Mouse (Mus musculus): ENCODE data around the gene Dock9. TPM values are rescaled to one million over a fixed set of nuclear protein-coding genes. Genes with fewer than 3 reads are reported as not detected.

Dock9 gene
- polyA plus RNA-seq, 1 experiment, result 2.8 TPM

GRCm38 (mm10) chr14:121657633-121658032, 140.0 kb downstream of the Dock9 start:
- Histone ChIP-seq H3K36me3 (ENCODE audit: control insufficient read depth, insufficient read depth) (no peaks in the 10 kb centered on the region), H3K4me2 (ENCODE audit: low read depth) (no peak overlapping the region), H3ac (ENCODE audit: control insufficient read depth, insufficient read length) (no peak overlapping the region), H3K27me3 (ENCODE audit: control insufficient read depth, insufficient read depth, insufficient read length) (no peaks in the 10 kb centered on the region), H3K4me3 (no peak overlapping the region), H3K79me2 (ENCODE audit: control insufficient read depth, insufficient read depth) (no peaks in the 10 kb centered on the region)
- TF ChIP-seq MYOD1 (IDR thresholded peaks at IDR 0.05; ENCODE audit: control insufficient read depth in 1 of 3, insufficient read length in 2 of 3, low read depth in 2 of 3) (no peak), CEBPB (IDR thresholded peaks at IDR 0.05; ENCODE audit: insufficient read depth, poor library complexity, severe bottlenecking) (no peak), USF1 (IDR thresholded peaks at IDR 0.05; ENCODE audit: low read depth) (no peak), POLR2A (IDR thresholded peaks at IDR 0.05; ENCODE audit: insufficient read length, low read depth) (no peak), REST (IDR thresholded peaks at IDR 0.05; ENCODE audit: insufficient read depth, insufficient read length) (no peak), E2F4 (IDR thresholded peaks at IDR 0.05; ENCODE audit: insufficient read depth) (no peak), TCF12 (IDR thresholded peaks at IDR 0.05; ENCODE audit: insufficient read depth, poor library complexity, severe bottlenecking) (no peak), MAX (IDR thresholded peaks at IDR 0.05; ENCODE audit: low read depth) (no peak), MYOG (IDR thresholded peaks at IDR 0.05; ENCODE audit: control insufficient read depth in 1 of 3, insufficient read depth in 1 of 3, insufficient read length in 2 of 3, low read depth in 2 of 3) (no peak), TCF3 (IDR thresholded peaks at IDR 0.05; ENCODE audit: insufficient read length, low read depth) (no peak), POLR2AphosphoS2 (IDR thresholded peaks at IDR 0.05; ENCODE audit: insufficient read length, low read depth) (no peak), SRF (IDR thresholded peaks at IDR 0.05; ENCODE audit: control insufficient read depth, insufficient read length, low read depth) (no peak)

GRCm38 (mm10) chr14:121656912-121657311, 140.7 kb downstream of the Dock9 start:
- Histone ChIP-seq H3K27me3 (ENCODE audit: control insufficient read depth, insufficient read depth, insufficient read length) (no peaks in the 10 kb centered on the region), H3K4me3 (no peak overlapping the region), H3K4me2 (ENCODE audit: low read depth) (no peak overlapping the region), H3K79me2 (ENCODE audit: control insufficient read depth, insufficient read depth) (no peaks in the 10 kb centered on the region), H3ac (ENCODE audit: control insufficient read depth, insufficient read length) (no peak overlapping the region), H3K36me3 (ENCODE audit: control insufficient read depth, insufficient read depth) (no peaks in the 10 kb centered on the region)
- TF ChIP-seq E2F4 (IDR thresholded peaks at IDR 0.05; ENCODE audit: insufficient read depth), result no peak
- TF ChIP-seq POLR2AphosphoS2 (IDR thresholded peaks at IDR 0.05; ENCODE audit: insufficient read length, low read depth), result no peak

- no peak overlapping the region for H3ac ChIP-seq (ENCODE audit: control insufficient read depth, insufficient read length)
- no peaks in the 10 kb centered on the region for H3K79me2 ChIP-seq (ENCODE audit: control insufficient read depth, insufficient read depth)
- no peak overlapping the region for H3K4me3 ChIP-seq
- TF ChIP-seq TCF12 (IDR thresholded peaks at IDR 0.05; ENCODE audit: insufficient read depth, poor library complexity, severe bottlenecking) (no peak), MYOG (IDR thresholded peaks at IDR 0.05; ENCODE audit: control insufficient read depth in 1 of 3, insufficient read depth in 1 of 3, insufficient read length in 2 of 3, low read depth in 2 of 3) (no peak), POLR2A (IDR thresholded peaks at IDR 0.05; ENCODE audit: insufficient read length, low read depth) (no peak), SRF (IDR thresholded peaks at IDR 0.05; ENCODE audit: control insufficient read depth, insufficient read length, low read depth) (no peak), POLR2AphosphoS2 (IDR thresholded peaks at IDR 0.05; ENCODE audit: insufficient read length, low read depth) (no peak), USF1 (IDR thresholded peaks at IDR 0.05; ENCODE audit: low read depth) (no peak), MYOD1 (IDR thresholded peaks at IDR 0.05; ENCODE audit: control insufficient read depth in 1 of 3, insufficient read length in 2 of 3, low read depth in 2 of 3) (no peak), E2F4 (IDR thresholded peaks at IDR 0.05; ENCODE audit: insufficient read depth) (no peak), TCF3 (IDR thresholded peaks at IDR 0.05; ENCODE audit: insufficient read length, low read depth) (no peak), REST (IDR thresholded peaks at IDR 0.05; ENCODE audit: insufficient read depth, insufficient read length) (no peak), CEBPB (IDR thresholded peaks at IDR 0.05; ENCODE audit: insufficient read depth, poor library complexity, severe bottlenecking) (no peak), MAX (IDR thresholded peaks at IDR 0.05; ENCODE audit: low read depth) (no peak)
- no peaks in the 10 kb centered on the region for H3K36me3 ChIP-seq (ENCODE audit: control insufficient read depth, insufficient read depth)
- H3K27me3 ChIP-seq (ENCODE audit: control insufficient read depth, insufficient read depth, insufficient read length), result no peaks in the 10 kb centered on the region
- no peak overlapping the region for H3K4me2 ChIP-seq (ENCODE audit: low read depth)
These were observed 142.7 kb downstream of the Dock9 start for GRCm38 (mm10) chr14:121654977-121655376.

- TF ChIP-seq USF1 (IDR thresholded peaks at IDR 0.05; ENCODE audit: low read depth) (no peak), TCF12 (IDR thresholded peaks at IDR 0.05; ENCODE audit: insufficient read depth, poor library complexity, severe bottlenecking) (no peak), POLR2A (IDR thresholded peaks at IDR 0.05; ENCODE audit: insufficient read length, low read depth) (no peak), POLR2AphosphoS2 (IDR thresholded peaks at IDR 0.05; ENCODE audit: insufficient read length, low read depth) (no peak), CEBPB (IDR thresholded peaks at IDR 0.05; ENCODE audit: insufficient read depth, poor library complexity, severe bottlenecking) (no peak), SRF (IDR thresholded peaks at IDR 0.05; ENCODE audit: control insufficient read depth, insufficient read length, low read depth) (no peak), MYOD1 (IDR thresholded peaks at IDR 0.05; ENCODE audit: control insufficient read depth in 1 of 3, insufficient read length in 2 of 3, low read depth in 2 of 3) (no peak), TCF3 (IDR thresholded peaks at IDR 0.05; ENCODE audit: insufficient read length, low read depth) (no peak), REST (IDR thresholded peaks at IDR 0.05; ENCODE audit: insufficient read depth, insufficient read length) (no peak)
- H3K27me3 ChIP-seq (ENCODE audit: control insufficient read depth, insufficient read depth, insufficient read length), result no peaks in the 10 kb centered on the region
- H3K79me2 ChIP-seq (ENCODE audit: control insufficient read depth, insufficient read depth), result no peaks in the 10 kb centered on the region
- H3ac ChIP-seq (ENCODE audit: control insufficient read depth, insufficient read length), result no peak overlapping the region
- H3K4me3 ChIP-seq, result no peak overlapping the region
- no peak overlapping the region for H3K4me2 ChIP-seq (ENCODE audit: low read depth)
- no peaks in the 10 kb centered on the region for H3K36me3 ChIP-seq (ENCODE audit: control insufficient read depth, insufficient read depth)
These were observed 143.1 kb downstream of the Dock9 start for GRCm38 (mm10) chr14:121654416-121654967.

GRCm38 (mm10) chr14:121653717-121654116, 143.9 kb downstream of the Dock9 start:
- H3K4me2 ChIP-seq (ENCODE audit: low read depth), result no peak overlapping the region
- H3K4me3 ChIP-seq, result no peak overlapping the region
- no peaks in the 10 kb centered on the region for H3K36me3 ChIP-seq (ENCODE audit: control insufficient read depth, insufficient read depth)
- no peaks in the 10 kb centered on the region for H3K27me3 ChIP-seq (ENCODE audit: control insufficient read depth, insufficient read depth, insufficient read length)
- TF ChIP-seq MYOD1 (IDR thresholded peaks at IDR 0.05; ENCODE audit: control insufficient read depth in 1 of 3, insufficient read length in 2 of 3, low read depth in 2 of 3), result no peak
- TF ChIP-seq MYOG (IDR thresholded peaks at IDR 0.05; ENCODE audit: control insufficient read depth in 1 of 3, insufficient read depth in 1 of 3, insufficient read length in 2 of 3, low read depth in 2 of 3), result no peak
- no peak for TF ChIP-seq POLR2A (IDR thresholded peaks at IDR 0.05; ENCODE audit: insufficient read length, low read depth)
- no peak for TF ChIP-seq SRF (IDR thresholded peaks at IDR 0.05; ENCODE audit: control insufficient read depth, insufficient read length, low read depth)
- no peak for TF ChIP-seq REST (IDR thresholded peaks at IDR 0.05; ENCODE audit: insufficient read depth, insufficient read length)
- TF ChIP-seq CEBPB (IDR thresholded peaks at IDR 0.05; ENCODE audit: insufficient read depth, poor library complexity, severe bottlenecking), result no peak
- TF ChIP-seq TCF12 (IDR thresholded peaks at IDR 0.05; ENCODE audit: insufficient read depth, poor library complexity, severe bottlenecking), result no peak
- no peak for TF ChIP-seq USF1 (IDR thresholded peaks at IDR 0.05; ENCODE audit: low read depth)
- no peak for TF ChIP-seq E2F4 (IDR thresholded peaks at IDR 0.05; ENCODE audit: insufficient read depth)
- TF ChIP-seq MAX (IDR thresholded peaks at IDR 0.05; ENCODE audit: low read depth), result no peak
- TF ChIP-seq TCF3 (IDR thresholded peaks at IDR 0.05; ENCODE audit: insufficient read length, low read depth), result no peak
- no peaks in the 10 kb centered on the region for H3K79me2 ChIP-seq (ENCODE audit: control insufficient read depth, insufficient read depth)
- no peak overlapping the region for H3ac ChIP-seq (ENCODE audit: control insufficient read depth, insufficient read length)

Measured in myocyte (in vitro differentiated cells).